Mouse (Mus musculus) gastrocnemius, postnatal 14 days (tissue): ENCODE measurements around the gene Commd3. TPM values are rescaled to one million over a fixed set of nuclear protein-coding genes. Genes with fewer than 3 reads are reported as not detected.

ENCODE experiments used
- DNase-seq: peaks from one replicate; pipeline ENCODE4 v3.0.0; 2021; ENCODE audit warnings: mixed read lengths
- intact Hi-C: fragments of 180-260 bp; cut with DNase I; formaldehyde crosslinking; loops from one replicate; pipeline ENCODE4 v1.15.1; 2025; ENCODE audit warnings: low total_unique reads
- total RNA-seq, 2 experiments: library from RNA; stranded (reverse); gene quantifications; 2 replicates each; pipeline ENCODE4 v1.2.3; 2021

The Commd3 gene
- total RNA-seq, 2 experiments from 2014 or later = 96.1 to 104 TPM

DNA sequence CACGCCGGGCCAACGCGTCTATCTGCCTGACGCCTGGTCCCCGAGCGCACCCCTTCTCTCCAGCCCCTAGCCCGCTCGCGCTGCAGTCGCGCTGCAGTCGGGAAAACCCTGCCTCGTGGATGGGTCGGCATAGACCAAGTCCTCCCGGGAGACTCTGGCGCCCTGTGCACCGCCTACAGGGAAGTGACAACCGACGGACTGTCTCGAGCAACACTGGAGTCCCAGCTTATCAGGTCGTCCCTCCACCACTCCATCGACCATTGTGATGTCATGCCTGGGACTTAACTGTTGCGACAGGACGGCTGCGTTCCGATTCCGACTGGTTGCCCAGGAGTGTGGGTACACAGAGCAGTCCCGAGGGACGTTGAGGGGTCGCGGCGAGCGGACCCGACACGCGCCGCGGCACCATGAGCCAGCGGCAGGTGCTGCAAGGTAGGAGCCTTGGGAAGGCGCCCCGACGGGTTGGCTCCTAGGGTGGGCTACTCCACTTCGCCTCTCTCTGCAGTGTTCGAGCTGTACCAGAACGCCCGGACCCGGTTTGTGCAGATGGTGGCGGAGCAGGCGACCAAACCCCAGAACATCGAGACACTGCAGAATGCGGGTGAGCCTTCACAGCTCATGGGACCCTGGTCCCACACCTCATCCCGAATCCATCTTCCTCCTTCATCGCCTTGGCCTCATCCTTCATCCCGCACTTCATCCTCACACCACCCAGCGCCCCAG lies 26.6 kb downstream of the Commd3 start:
- DNase-seq = no peak
- intact Hi-C loops = no loop called here

DNA sequence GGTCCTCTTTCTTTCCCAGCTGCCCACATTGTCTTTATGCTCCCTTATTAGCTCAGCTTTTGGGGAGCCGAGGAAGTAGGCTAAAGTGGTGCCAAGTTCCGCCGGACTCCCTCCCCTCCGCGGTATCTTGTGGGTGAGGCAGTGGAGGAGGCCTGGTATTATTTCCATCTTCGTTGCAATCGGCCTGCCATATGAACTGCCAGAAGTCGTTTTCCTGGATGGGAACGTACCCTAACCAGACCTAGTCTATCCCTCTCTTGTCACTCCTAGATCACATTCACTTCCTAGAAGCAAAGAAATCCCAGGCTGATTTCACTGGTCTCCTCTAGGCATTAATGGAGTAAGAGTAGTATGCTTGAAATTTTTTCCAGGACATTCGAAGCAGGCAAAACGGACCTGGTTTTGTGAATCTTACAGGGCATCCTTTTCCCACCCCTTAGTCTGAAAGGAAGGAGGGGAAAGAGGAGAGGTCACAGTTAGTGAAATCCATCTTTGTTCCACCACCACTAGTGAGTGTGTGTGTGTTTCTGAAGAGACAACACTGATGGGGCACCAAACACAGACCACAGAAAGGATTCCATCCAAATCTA lies 27.3 kb downstream of the Commd3 start:
- DNase-seq = no peak
- intact Hi-C loops = no loop called here

DNA sequence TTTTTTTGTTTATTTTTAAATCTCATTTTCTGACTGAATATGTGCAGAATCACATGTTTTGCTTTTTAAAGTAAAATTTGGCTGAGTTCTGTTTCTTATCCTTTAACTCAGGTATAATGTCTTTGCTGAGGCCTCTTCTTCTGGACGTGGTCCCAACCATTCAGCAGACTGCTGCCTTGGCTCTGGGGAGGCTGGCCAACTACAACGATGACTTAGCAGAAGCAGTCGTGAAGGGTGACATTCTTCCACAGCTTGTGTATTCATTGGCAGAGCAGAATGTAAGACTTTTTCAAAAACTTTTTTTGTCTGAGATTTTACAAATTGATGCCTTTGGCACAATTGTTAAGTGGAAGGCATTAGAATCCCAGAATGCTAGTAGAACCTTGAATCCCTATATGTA lies 38.2 kb downstream of the Commd3 start:
- intact Hi-C loops = no loop called here
- no peak for DNase-seq

- intact Hi-C loops = no loop called here
- DNase-seq = no peak
Observed at GRCm38 (mm10) chr2:18713071-18713470, 40.9 kb downstream of the Commd3 start.

GRCm38 (mm10) chr2:18714337-18714736 lies 42.2 kb downstream of the Commd3 start:
- intact Hi-C loops = no loop called here
- DNase-seq = no peak

DNA sequence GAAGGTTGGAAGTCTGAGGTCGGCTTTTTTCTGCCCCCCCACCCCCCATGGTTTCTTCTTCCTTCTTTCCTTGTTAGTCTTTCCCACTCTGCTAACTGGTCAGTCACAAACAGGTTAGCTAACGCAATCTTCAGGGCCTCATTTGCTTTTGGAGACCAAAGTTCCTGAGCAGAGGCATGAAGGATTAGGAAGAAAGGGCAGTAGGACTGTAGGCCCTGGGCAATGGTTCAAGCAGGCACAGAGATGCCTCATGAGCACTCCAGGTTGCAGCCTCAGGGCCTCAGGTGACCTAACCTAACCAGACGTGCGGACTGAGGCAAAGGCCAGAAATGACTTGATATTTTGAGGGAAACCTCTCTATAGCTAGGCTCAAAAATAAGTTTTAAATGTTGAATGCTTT lies 46.3 kb downstream of the Commd3 start:
- intact Hi-C loops = no loop called here
- DNase-seq = no peak

- intact Hi-C loops = no loop called here
- no peak for DNase-seq
Observed at GRCm38 (mm10) chr2:18722208-18722830, 50.1 kb downstream of the Commd3 start.

DNA sequence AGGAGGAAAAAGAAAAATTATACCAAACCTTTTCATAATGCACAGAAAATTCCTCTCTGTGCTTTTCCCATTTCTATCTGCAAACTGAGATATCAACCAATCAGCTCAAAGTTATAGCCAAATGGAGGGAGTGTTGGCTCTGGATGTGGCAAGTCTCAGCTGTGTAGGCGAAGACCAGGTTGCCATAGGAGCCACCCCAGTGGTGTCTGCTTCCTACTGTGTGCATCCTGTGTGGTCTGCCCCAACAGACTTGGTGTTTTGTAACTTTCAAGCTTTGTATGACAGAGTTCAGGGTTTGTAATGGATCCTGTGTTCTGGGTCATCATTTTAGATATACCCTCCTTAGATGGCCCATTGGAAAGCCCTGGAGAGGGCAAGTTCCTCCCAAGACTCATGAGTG lies 52.3 kb downstream of the Commd3 start:
- intact Hi-C loops = no loop called here

More for the DNA sequence above, 52.3 kb downstream of the Commd3 start:
- no peak for DNase-seq

Other genes starting within 250 kb of the Commd3 start
- 10 to 100 TPM; 25.9 to 28.9 TPM for gene Bmi1, start 4.6 kb downstream of the Commd3 start, total RNA-seq
- gene Spag6, start 21.6 kb downstream of the Commd3 start, total RNA-seq = under 1 TPM in 1 of 2 experiments, not detected in 1; 0.62 TPM